Mouse (Mus musculus) MEL-GATA-1-ER (cell line): ENCODE results near the gene Smco3.
"Not testable (repeated sequence)": the region's sequence is repeated elsewhere in the genome, so short reads cannot be mapped to it uniquely, and the experiment has no call there.

Experiments
- DNase-seq: peaks from one replicate; pipeline ENCODE4 v3.0.0-alpha.2; 2012; ENCODE audit warnings: low read depth; ENCODE audit errors: extremely low read depth

Smco3 gene

GRCm38 (mm10) chr6:136835352-136835751 is at the start of gene Smco3:
Smco3 (minus strand) TSS chr6:136835452.
- DNase-seq, result no peak

- DNase-seq, result not testable (repeated sequence)
These were observed 49.5 kb upstream of the Smco3 start for GRCm38 (mm10) chr6:136884766-136885165.

- DNase-seq, result no peak
These were observed 48.7 kb upstream of the Smco3 start for GRCm38 (mm10) chr6:136883961-136884360.

- no peak for DNase-seq
These were observed 48.2 kb upstream of the Smco3 start for GRCm38 (mm10) chr6:136883431-136883915.

GRCm38 (mm10) chr6:136881678-136882077 is 46.4 kb upstream of the Smco3 start:
- no peak for DNase-seq

GRCm38 (mm10) chr6:136875670-136876069 is 40.4 kb upstream of the Smco3 start, which contains the start of gene Mgp:
Mgp (minus strand) TSS chr6:136875823.
- no peak for DNase-seq

GRCm38 (mm10) chr6:136874599-136874998 is 39.3 kb upstream of the Smco3 start:
- DNase-seq, result no peak

GRCm38 (mm10) chr6:136868921-136869320 is 33.7 kb upstream of the Smco3 start:
- no peak for DNase-seq

- DNase-seq, result no peak
These were observed 30.9 kb upstream of the Smco3 start for GRCm38 (mm10) chr6:136866150-136866549.

- DNase-seq, result no peak
These were observed 30.1 kb upstream of the Smco3 start for GRCm38 (mm10) chr6:136865360-136865759.

GRCm38 (mm10) chr6:136861020-136861419 is 25.8 kb upstream of the Smco3 start:
- DNase-seq, result peak; percentile 38

- no peak for DNase-seq
These were observed 23.2 kb upstream of the Smco3 start for GRCm38 (mm10) chr6:136858420-136858819.

- no peak for DNase-seq
These were observed 22.6 kb upstream of the Smco3 start for GRCm38 (mm10) chr6:136857873-136858260.

- DNase-seq, result peak; percentile 78
These were observed 22.1 kb upstream of the Smco3 start, which contains the start of gene Art4 for GRCm38 (mm10) chr6:136857186-136857872. Art4 (minus strand) TSS chr6:136857733.

- no peak for DNase-seq
These were observed 20.9 kb upstream of the Smco3 start for GRCm38 (mm10) chr6:136856071-136856636.

GRCm38 (mm10) chr6:136855183-136855582 is 19.9 kb upstream of the Smco3 start:
- peak; percentile 39 for DNase-seq

GRCm38 (mm10) chr6:136854361-136854781 is 19.1 kb upstream of the Smco3 start:
- no peak for DNase-seq

- no peak for DNase-seq
These were observed 17.5 kb upstream of the Smco3 start for GRCm38 (mm10) chr6:136852762-136853161.

- DNase-seq, result no peak
These were observed 17.1 kb upstream of the Smco3 start for GRCm38 (mm10) chr6:136852348-136852747.

- DNase-seq, result no peak
These were observed 15.0 kb upstream of the Smco3 start for GRCm38 (mm10) chr6:136850267-136850666.

- no peak for DNase-seq
These were observed 13.7 kb upstream of the Smco3 start for GRCm38 (mm10) chr6:136848971-136849370.

GRCm38 (mm10) chr6:136848399-136848798 is 13.1 kb upstream of the Smco3 start:
- DNase-seq, result no peak

- DNase-seq, result no peak
These were observed 12.5 kb upstream of the Smco3 start for GRCm38 (mm10) chr6:136847790-136848189.
